Comparison of ENCODE assay signal across 10 mouse cellular contexts in the genomic region with DNA sequence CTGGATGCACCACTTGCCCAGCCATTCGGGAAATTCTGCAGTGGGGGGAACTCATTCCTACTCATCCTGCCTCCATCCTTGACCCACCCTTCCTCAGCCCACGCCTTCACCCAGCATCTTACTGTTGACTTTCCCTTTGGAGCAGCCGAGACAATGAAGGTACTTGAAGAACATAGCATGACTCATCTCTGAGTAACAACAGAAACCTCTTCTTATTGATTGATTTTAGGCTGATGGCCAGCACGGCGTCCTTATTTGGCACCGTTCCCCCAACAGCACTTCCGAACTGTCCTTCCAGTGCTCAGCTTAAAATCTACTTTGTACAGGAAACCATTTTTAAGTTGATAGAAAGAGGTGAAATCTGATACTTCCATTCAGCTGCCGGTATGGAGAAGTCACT. TPM values are rescaled to one million over a fixed set of nuclear protein-coding genes. Genes with fewer than 3 reads are reported as not detected.
DNase-seq lines count a peak whose midpoint lies in the region; ATAC-seq and TF ChIP-seq lines count a peak whose summit lies in the region.
"Had no signal": no experiment of that assay in that cellular context is flagged by ENCODE, and none has a peak within 500 bp of the region (broad histone marks: within the 10 kb centered on the region; RNA-seq: fewer than 3 reads in every experiment).

No protein-coding gene starts in this region.

- no peak overlapping the region for H3K4me3 ChIP-seq in limb, embryonic 14.5 days (replicated peaks; ENCODE audit: low read length)
- no peak overlapping the region for H3K4me3 ChIP-seq in limb, embryonic 10.5 days
- no peak overlapping the region for H3K4me3 ChIP-seq in midbrain, embryonic 16.5 days (ENCODE audit: low read depth, low read length)

- intact Hi-C loops in heart, postnatal 36 days (cut with DNase I) = no loop called here

- no peaks in the 10 kb centered on the region for H3K27me3 ChIP-seq in limb, embryonic 14.5 days (ENCODE audit: control insufficient read depth, insufficient read depth, low read length)
- no peaks in the 10 kb centered on the region for H3K27me3 ChIP-seq in limb, embryonic 10.5 days (ENCODE audit: low read depth, poor library complexity, severe bottlenecking)
- no peaks in the 10 kb centered on the region for H3K27me3 ChIP-seq in midbrain, embryonic 16.5 days (ENCODE audit: control insufficient read depth, insufficient read depth, low read depth, low read length)

- H3K4me2 ChIP-seq in limb, embryonic 14.5 days (replicated peaks; ENCODE audit: low read depth, low read length, severe bottlenecking) = no peak overlapping the region
- no peak overlapping the region for H3K4me2 ChIP-seq in midbrain, embryonic 16.5 days (ENCODE audit: low read length)

- WGBS in limb, embryonic 14.5 days = 66% methylated on average over 8 of the region's 8 CpGs
- WGBS in limb, embryonic 10.5 days = 80% methylated on average over 8 of the region's 8 CpGs
- 72% methylated on average over 8 of the region's 8 CpGs for WGBS in midbrain, embryonic 16.5 days

- H3K4me1 ChIP-seq in limb, embryonic 14.5 days (ENCODE audit: control insufficient read depth, insufficient read depth, low read length) = no peaks in the 10 kb centered on the region
- H3K4me1 ChIP-seq in limb, embryonic 10.5 days = peaks cover 11% of the 10 kb centered on the region
- H3K4me1 ChIP-seq in midbrain, embryonic 16.5 days (ENCODE audit: control insufficient read depth, insufficient read depth, low read length) = peaks cover 9% of the 10 kb centered on the region

- no peaks in the 10 kb centered on the region for H3K36me3 ChIP-seq in limb, embryonic 14.5 days (ENCODE audit: control insufficient read depth, insufficient read depth, low read length)
- no peaks in the 10 kb centered on the region for H3K36me3 ChIP-seq in limb, embryonic 10.5 days
- no peaks in the 10 kb centered on the region for H3K36me3 ChIP-seq in midbrain, embryonic 16.5 days (ENCODE audit: control insufficient read depth, insufficient read depth, low read length)

- H3K9ac ChIP-seq in limb, embryonic 14.5 days (ENCODE audit: low read depth, low read length, severe bottlenecking) = no peak overlapping the region
- no peak overlapping the region for H3K9ac ChIP-seq in midbrain, embryonic 16.5 days (ENCODE audit: low read depth, low read length)

- no peak for ATAC-seq in limb, embryonic 14.5 days (ENCODE audit: low FRiP score, low read depth)
- no peak for ATAC-seq in midbrain, embryonic 16.5 days
- no peak for ATAC-seq in erythroid progenitor cell, adult 5-6 weeks (replicated peaks; ENCODE audit: low FRiP score, poor library complexity, severe bottlenecking)

- TF ChIP-seq POLR2A in limb, embryonic 14.5 days (IDR thresholded peaks at IDR 0.05; ENCODE audit: borderline replicate concordance, extremely low read depth, insufficient read depth, insufficient read length) = no peak

- peak; percentile 18 for DNase-seq in limb, embryonic 14.5 days (ENCODE audit: low spot score)
- no peak for DNase-seq in limb, embryonic 10.5 days (ENCODE audit: low spot score)
- peak; percentile 54 to 68 for DNase-seq in adrenal gland, adult 18-20 months (ENCODE audit: low spot score in 2 of 2)
- DNase-seq in heart, postnatal 36 days = peak; percentile 38 to 39
- peak; percentile 62 for DNase-seq in lung, postnatal 10 days
- DNase-seq in testis, postnatal 14 days (ENCODE audit: low spot score) = no peak
- DNase-seq: cerebellum, adult 2 months; right cerebral cortex, postnatal 25 days had no signal

- H3K9me3 ChIP-seq in limb, embryonic 14.5 days (ENCODE audit: control insufficient read depth, low read length) = no peaks in the 10 kb centered on the region
- no peaks in the 10 kb centered on the region for H3K9me3 ChIP-seq in limb, embryonic 10.5 days (replicated peaks)
- H3K9me3 ChIP-seq in midbrain, embryonic 16.5 days (replicated peaks; ENCODE audit: control insufficient read depth, low read length, poor library complexity, severe bottlenecking) = no peaks in the 10 kb centered on the region

- no peak overlapping the region for H3K27ac ChIP-seq in limb, embryonic 14.5 days (replicated peaks; ENCODE audit: low read depth, low read length)
- no peak overlapping the region for H3K27ac ChIP-seq in limb, embryonic 10.5 days
- no peak overlapping the region for H3K27ac ChIP-seq in midbrain, embryonic 16.5 days (ENCODE audit: low read length)

RNA-seq across cellular contexts. Expression of gene Socs5, which starts 4.8 kb away (rescaled TPM):
- polyA plus RNA-seq in limb, embryonic 14.5 days (2012; rRNA removed) = 18.4 TPM in 2 replicates
- polyA plus RNA-seq in limb, embryonic 14.5 days (2014; fragmentation: Nextera tagmentation; extraction: Ambion mirVana) = 21.2 and 27.3 TPM in 2 replicates
- polyA plus RNA-seq in limb, embryonic 10.5 days (2016; fragmentation: Nextera tagmentation; extraction: Ambion mirVana) = 9.3 and 9.5 TPM in 2 replicates
- total RNA-seq in adrenal gland, adult 18-20 months (2021) = 10 to 100 TPM; 71.3 to 76.9 TPM
- 10 to 100 TPM; 25.6 to 29.4 TPM for total RNA-seq in heart, postnatal 36 days (2021)
- 14.4 and 14.5 TPM in 2 replicates for polyA plus RNA-seq in midbrain, embryonic 16.5 days (2015; fragmentation: Nextera tagmentation; extraction: Ambion mirVana)
- total RNA-seq in erythroid progenitor cell, adult 5-6 weeks (2015; ENCODE audit: low replicate concordance) = 0.84 and 4.0 TPM in 2 replicates
- total RNA-seq in erythroid progenitor cell, adult 5-6 weeks (2017; ENCODE audit: low replicate concordance) = 1.2 TPM in 1 of 2 replicates, not detected in the other

Comparison
In these comparisons a context has a peak if more than half of its experiments do, and no peak if none do; other contexts are left out.
1. DNase-seq: peak in limb, embryonic 14.5 days (single experiment), adrenal gland, adult 18-20 months (2 of 2), heart, postnatal 36 days (2 of 2) and lung, postnatal 10 days (single experiment); none in limb, embryonic 10.5 days (single experiment) and testis, postnatal 14 days (single experiment).
2. RNA of gene Socs5, which starts 4.8 kb away (total RNA-seq): 71.3 to 76.9 TPM in adrenal gland, adult 18-20 months and 25.6 to 29.4 TPM in heart, postnatal 36 days; 0.84 to 4.0 TPM in erythroid progenitor cell, adult 5-6 weeks; every median in the first group is over 4 times any median in the second.